Mouse (Mus musculus): ENCODE results near the gene Wasl. TPM values are rescaled to one million over a fixed set of nuclear protein-coding genes. Genes with fewer than 3 reads are reported as not detected.

Wasl gene
- polyA plus RNA-seq, 1 experiment from 2014 or later: 76.9 TPM

GRCm38 (mm10) chr6:24600134-24600533, 64.7 kb downstream of the Wasl start:
- Histone ChIP-seq H3K36me3 (ENCODE audit: poor library complexity, severe bottlenecking) (no peaks in the 10 kb centered on the region), H3K9me3 (replicated peaks) (no peaks in the 10 kb centered on the region)
- no peak for ATAC-seq

GRCm38 (mm10) chr6:24599639-24600038, 65.2 kb downstream of the Wasl start:
- 84% methylated on average over 5 of the region's 5 CpGs for WGBS
- no peaks in the 10 kb centered on the region for H3K9me3 ChIP-seq (replicated peaks)
- H3K4me1 ChIP-seq: no peaks in the 10 kb centered on the region
- no peak overlapping the region for H3K9ac ChIP-seq
- no peaks in the 10 kb centered on the region for H3K36me3 ChIP-seq (ENCODE audit: poor library complexity, severe bottlenecking)
- no peak overlapping the region for H3K4me2 ChIP-seq
- no peaks in the 10 kb centered on the region for H3K27me3 ChIP-seq
- ATAC-seq: no peak
- H3K4me3 ChIP-seq: no peak overlapping the region
- no peak overlapping the region for H3K27ac ChIP-seq

More at GRCm38 (mm10) chr6:24600134-24600533, 64.7 kb downstream of the Wasl start:
- no peak overlapping the region for H3K4me3 ChIP-seq
- H3K9ac ChIP-seq: no peak overlapping the region
- WGBS: 89% methylated on average over 6 of the region's 6 CpGs
- no peaks in the 10 kb centered on the region for H3K27me3 ChIP-seq
- no peaks in the 10 kb centered on the region for H3K4me1 ChIP-seq
- H3K4me2 ChIP-seq: no peak overlapping the region
- H3K27ac ChIP-seq: no peak overlapping the region

GRCm38 (mm10) chr6:24599179-24599578, 65.6 kb downstream of the Wasl start:
- Histone ChIP-seq H3K27me3 (no peaks in the 10 kb centered on the region), H3K36me3 (ENCODE audit: poor library complexity, severe bottlenecking) (no peaks in the 10 kb centered on the region), H3K9ac (no peak overlapping the region), H3K9me3 (replicated peaks) (no peaks in the 10 kb centered on the region), H3K27ac (no peak overlapping the region), H3K4me3 (no peak overlapping the region), H3K4me1 (no peaks in the 10 kb centered on the region), H3K4me2 (no peak overlapping the region)
- ATAC-seq: no peak
- 97% methylated on average over 6 of the region's 6 CpGs for WGBS

GRCm38 (mm10) chr6:24597500-24597899, 67.3 kb downstream of the Wasl start, which contains the start of gene Lmod2:
Gene Lmod2, plus strand, starts transcription at chr6:24597762.
- no peaks in the 10 kb centered on the region for H3K4me1 ChIP-seq
- H3K36me3 ChIP-seq (ENCODE audit: poor library complexity, severe bottlenecking): no peaks in the 10 kb centered on the region
- H3K9me3 ChIP-seq (replicated peaks): no peaks in the 10 kb centered on the region
- 64% methylated on average over 10 of the region's 10 CpGs for WGBS
- no peak for ATAC-seq
- H3K4me2 ChIP-seq: no peak within 1 kb of the TSS
- H3K27me3 ChIP-seq: no peaks in the 10 kb centered on the region
- H3K4me3 ChIP-seq: no peak within 1 kb of the TSS
- H3K27ac ChIP-seq: no peak within 1 kb of the TSS
- no peak within 1 kb of the TSS for H3K9ac ChIP-seq

- Histone ChIP-seq H3K27ac (no peak overlapping the region), H3K4me2 (no peak overlapping the region), H3K4me1 (no peaks in the 10 kb centered on the region), H3K9ac (no peak overlapping the region), H3K4me3 (no peak overlapping the region), H3K27me3 (no peaks in the 10 kb centered on the region), H3K9me3 (replicated peaks) (no peaks in the 10 kb centered on the region), H3K36me3 (ENCODE audit: poor library complexity, severe bottlenecking) (no peaks in the 10 kb centered on the region)
- 49% methylated on average over 10 of the region's 10 CpGs for WGBS
- no peak for ATAC-seq
These were observed 73.1 kb downstream of the Wasl start for GRCm38 (mm10) chr6:24591525-24592218.

- Histone ChIP-seq H3K27ac (no peak overlapping the region), H3K4me2 (no peak overlapping the region), H3K36me3 (ENCODE audit: poor library complexity, severe bottlenecking) (no peaks in the 10 kb centered on the region), H3K9me3 (replicated peaks) (no peaks in the 10 kb centered on the region), H3K4me3 (no peak overlapping the region), H3K9ac (no peak overlapping the region), H3K4me1 (no peaks in the 10 kb centered on the region), H3K27me3 (no peaks in the 10 kb centered on the region)
- 81% methylated on average over 5 of the region's 5 CpGs for WGBS
- ATAC-seq: no peak
These were observed 74.5 kb downstream of the Wasl start for GRCm38 (mm10) chr6:24590282-24590681.

- no peaks in the 10 kb centered on the region for H3K4me1 ChIP-seq
- H3K4me2 ChIP-seq: no peak overlapping the region
- H3K27ac ChIP-seq: no peak overlapping the region
- no peak for ATAC-seq
- no peak overlapping the region for H3K9ac ChIP-seq
- H3K36me3 ChIP-seq (ENCODE audit: poor library complexity, severe bottlenecking): no peaks in the 10 kb centered on the region
- H3K27me3 ChIP-seq: no peaks in the 10 kb centered on the region
- no peaks in the 10 kb centered on the region for H3K9me3 ChIP-seq (replicated peaks)
- WGBS: 35% methylated on average over 3 of the region's 3 CpGs
- H3K4me3 ChIP-seq: no peak overlapping the region
These were observed 77.9 kb downstream of the Wasl start for GRCm38 (mm10) chr6:24586885-24587284.

GRCm38 (mm10) chr6:24585431-24586310, 79.1 kb downstream of the Wasl start:
- 66% methylated on average over 10 of the region's 10 CpGs for WGBS

GRCm38 (mm10) chr6:24583456-24583855, 81.4 kb downstream of the Wasl start:
- no peak for ATAC-seq
- Histone ChIP-seq H3K9me3 (replicated peaks) (no peaks in the 10 kb centered on the region), H3K4me2 (no peak overlapping the region), H3K4me3 (no peak overlapping the region), H3K9ac (no peak overlapping the region), H3K27me3 (no peaks in the 10 kb centered on the region), H3K36me3 (ENCODE audit: poor library complexity, severe bottlenecking) (no peaks in the 10 kb centered on the region), H3K4me1 (no peaks in the 10 kb centered on the region), H3K27ac (no peak overlapping the region)
- 86% methylated on average over 3 of the region's 3 CpGs for WGBS

More at GRCm38 (mm10) chr6:24585431-24586310, 79.1 kb downstream of the Wasl start:
- Histone ChIP-seq H3K9ac (no peak overlapping the region), H3K36me3 (ENCODE audit: poor library complexity, severe bottlenecking) (no peaks in the 10 kb centered on the region), H3K4me2 (no peak overlapping the region), H3K9me3 (replicated peaks) (no peaks in the 10 kb centered on the region), H3K27me3 (no peaks in the 10 kb centered on the region), H3K4me3 (no peak overlapping the region), H3K27ac (no peak overlapping the region), H3K4me1 (no peaks in the 10 kb centered on the region)
- no peak for ATAC-seq

GRCm38 (mm10) chr6:24573319-24573718, 91.5 kb downstream of the Wasl start:
- no peak overlapping the region for H3K27ac ChIP-seq
- ATAC-seq: no peak
- no peaks in the 10 kb centered on the region for H3K4me1 ChIP-seq
- no peaks in the 10 kb centered on the region for H3K36me3 ChIP-seq (ENCODE audit: poor library complexity, severe bottlenecking)
- H3K9ac ChIP-seq: no peak overlapping the region
- H3K27me3 ChIP-seq: no peaks in the 10 kb centered on the region
- H3K9me3 ChIP-seq (replicated peaks): no peaks in the 10 kb centered on the region
- no peak overlapping the region for H3K4me3 ChIP-seq
- H3K4me2 ChIP-seq: no peak overlapping the region

- Histone ChIP-seq H3K9me3 (replicated peaks) (no peaks in the 10 kb centered on the region), H3K4me2 (no peak overlapping the region), H3K27ac (no peak overlapping the region), H3K9ac (no peak overlapping the region), H3K27me3 (no peaks in the 10 kb centered on the region), H3K4me1 (no peaks in the 10 kb centered on the region), H3K4me3 (no peak overlapping the region), H3K36me3 (ENCODE audit: poor library complexity, severe bottlenecking) (no peaks in the 10 kb centered on the region)
- ATAC-seq: no peak
- 94% methylated on average over 14 of the region's 14 CpGs for WGBS
These were observed 92.4 kb downstream of the Wasl start for GRCm38 (mm10) chr6:24572431-24572830.

GRCm38 (mm10) chr6:24571126-24571525, 93.7 kb downstream of the Wasl start:
- no peak for ATAC-seq
- H3K9ac ChIP-seq: no peak overlapping the region
- WGBS: 79% methylated on average over 6 of the region's 6 CpGs

More at GRCm38 (mm10) chr6:24571126-24571525, 93.7 kb downstream of the Wasl start:
- Histone ChIP-seq H3K9me3 (replicated peaks) (no peaks in the 10 kb centered on the region), H3K27me3 (no peaks in the 10 kb centered on the region), H3K36me3 (ENCODE audit: poor library complexity, severe bottlenecking) (no peaks in the 10 kb centered on the region), H3K27ac (no peak overlapping the region), H3K4me3 (no peak overlapping the region), H3K4me2 (no peak overlapping the region), H3K4me1 (no peaks in the 10 kb centered on the region)

Data from forebrain, embryonic 13.5 days (tissue).